Mouse (Mus musculus): ENCODE data around the gene Myo1f. TPM values are rescaled to one million over a fixed set of nuclear protein-coding genes. Genes with fewer than 3 reads are reported as not detected.

The Myo1f gene
- polyA plus RNA-seq, 1 experiment: 2.7 TPM

DNA sequence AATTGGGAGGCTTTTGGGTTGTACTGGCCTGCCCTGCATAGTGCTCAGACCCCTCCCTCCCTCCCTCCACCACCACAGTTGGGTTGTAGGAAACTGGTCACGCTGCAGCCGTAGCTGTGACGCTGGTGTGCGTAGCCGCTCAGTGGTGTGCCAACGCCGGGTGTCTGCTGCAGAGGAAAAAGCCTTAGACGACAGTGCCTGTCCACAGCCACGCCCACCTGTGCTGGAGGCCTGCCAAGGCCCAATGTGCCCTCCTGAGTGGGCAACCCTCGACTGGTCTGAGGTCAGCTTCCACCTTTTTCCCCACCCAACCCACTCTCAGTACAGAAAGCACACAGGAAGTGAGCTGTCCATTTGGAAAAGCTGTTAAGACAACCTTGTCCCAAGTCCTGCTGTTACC, 5.1 kb upstream of the Myo1f start:
- Histone ChIP-seq H3K36me3 (ENCODE audit: control insufficient read depth, insufficient read depth, low read length) (no peaks in the 10 kb centered on the region), H3K27ac (ENCODE audit: insufficient read depth, low read depth, low read length) (no peak overlapping the region), H3K27me3 (replicated peaks; ENCODE audit: control insufficient read depth, insufficient read depth, low read length) (no peaks in the 10 kb centered on the region), H3K4me1 (ENCODE audit: control insufficient read depth, insufficient read depth, low read length) (no peaks in the 10 kb centered on the region), H3K4me3 (ENCODE audit: insufficient read depth, low read depth, low read length) (no peak overlapping the region)
- DNase-seq: no peak
- 75% methylated on average over 10 of the region's 10 CpGs for WGBS
- TF ChIP-seq POLR2A (IDR thresholded peaks at IDR 0.05; ENCODE audit: low read depth, low read length) (no peak), CTCF (conservative IDR thresholded peaks at IDR 0.05; ENCODE audit: insufficient read depth, insufficient read length, low read depth, low read length) (no peak)

DNA sequence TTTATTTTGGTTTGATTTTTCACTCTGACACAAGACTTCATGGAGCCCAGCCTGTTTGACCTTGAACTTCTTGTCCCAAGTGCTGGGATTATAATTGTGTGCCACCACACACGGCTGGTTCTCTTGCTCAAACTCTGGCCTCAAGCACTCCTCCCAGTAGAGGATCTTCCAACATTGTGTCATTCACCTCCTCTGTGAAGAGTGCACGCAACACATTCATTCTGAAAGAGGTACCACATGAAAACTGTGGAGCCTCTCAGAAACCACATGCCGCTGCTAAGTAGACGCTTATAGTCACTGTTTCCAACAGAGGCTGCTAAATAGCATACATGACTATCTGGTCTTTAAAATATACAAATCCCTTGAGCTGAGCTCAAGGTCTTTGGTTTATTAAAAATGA, 3.4 kb upstream of the Myo1f start:
- no peak for TF ChIP-seq CTCF (conservative IDR thresholded peaks at IDR 0.05; ENCODE audit: insufficient read depth, insufficient read length, low read depth, low read length)
- no peak for TF ChIP-seq POLR2A (IDR thresholded peaks at IDR 0.05; ENCODE audit: low read depth, low read length)
- DNase-seq: no peak
- H3K36me3 ChIP-seq (ENCODE audit: control insufficient read depth, insufficient read depth, low read length): no peaks in the 10 kb centered on the region
- no peaks in the 10 kb centered on the region for H3K27me3 ChIP-seq (replicated peaks; ENCODE audit: control insufficient read depth, insufficient read depth, low read length)
- H3K27ac ChIP-seq (ENCODE audit: insufficient read depth, low read depth, low read length): no peak overlapping the region
- WGBS: 87% methylated on average over 4 of the region's 4 CpGs
- H3K4me3 ChIP-seq (ENCODE audit: insufficient read depth, low read depth, low read length): no peak overlapping the region
- no peaks in the 10 kb centered on the region for H3K4me1 ChIP-seq (ENCODE audit: control insufficient read depth, insufficient read depth, low read length)

DNA sequence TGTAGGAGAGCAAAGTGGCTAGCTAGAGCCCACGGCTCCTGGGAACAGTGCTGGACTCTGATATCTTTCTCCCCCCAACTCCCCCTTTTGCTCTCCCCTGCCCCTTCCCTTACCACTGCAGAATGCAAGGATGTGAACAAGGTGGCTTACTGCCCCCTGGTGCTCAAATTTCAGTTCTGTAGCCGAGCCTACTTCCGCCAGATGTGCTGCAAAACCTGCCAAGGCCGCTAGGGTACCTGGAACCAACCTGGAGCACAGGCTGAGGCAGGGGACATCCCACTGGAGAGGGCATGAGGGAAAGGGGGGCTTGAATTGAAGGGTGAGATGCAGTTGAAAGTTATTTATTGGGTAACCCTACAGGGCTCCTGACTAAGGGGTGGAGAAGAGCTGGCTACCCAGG, 2.5 kb upstream of the Myo1f start:
- WGBS: 62% methylated on average over 4 of the region's 4 CpGs
- TF ChIP-seq POLR2A (IDR thresholded peaks at IDR 0.05; ENCODE audit: low read depth, low read length): no peak
- peak; percentile 55 for TF ChIP-seq CTCF (conservative IDR thresholded peaks at IDR 0.05; ENCODE audit: insufficient read depth, insufficient read length, low read depth, low read length)
- DNase-seq: peak; percentile 20
- H3K36me3 ChIP-seq (ENCODE audit: control insufficient read depth, insufficient read depth, low read length): no peaks in the 10 kb centered on the region
- no peaks in the 10 kb centered on the region for H3K4me1 ChIP-seq (ENCODE audit: control insufficient read depth, insufficient read depth, low read length)
- H3K27me3 ChIP-seq (replicated peaks; ENCODE audit: control insufficient read depth, insufficient read depth, low read length): no peaks in the 10 kb centered on the region
- no peak overlapping the region for H3K27ac ChIP-seq (ENCODE audit: insufficient read depth, low read depth, low read length)
- H3K4me3 ChIP-seq (ENCODE audit: insufficient read depth, low read depth, low read length): no peak overlapping the region

DNA sequence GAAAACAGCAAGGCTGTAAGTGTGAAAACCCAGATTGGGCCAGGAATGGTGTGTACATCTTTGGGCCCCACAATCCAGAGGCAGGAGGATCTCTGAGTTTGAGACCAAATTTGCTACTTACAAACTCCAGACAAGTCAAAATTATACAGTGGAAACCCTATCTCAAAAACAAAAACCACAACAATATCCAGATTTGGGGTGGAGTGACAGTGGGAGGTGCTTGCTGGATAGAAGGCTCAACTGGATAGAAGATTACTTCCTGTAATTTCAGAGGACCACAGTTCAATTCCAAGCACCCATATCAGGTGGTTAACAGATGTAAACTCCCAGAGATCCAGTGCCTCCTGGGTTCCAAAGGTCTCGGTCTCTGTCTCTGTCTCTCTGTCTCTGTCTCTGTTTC, 971 bp upstream of the Myo1f start:
- TF ChIP-seq CTCF (conservative IDR thresholded peaks at IDR 0.05; ENCODE audit: insufficient read depth, insufficient read length, low read depth, low read length) (no peak), POLR2A (IDR thresholded peaks at IDR 0.05; ENCODE audit: low read depth, low read length) (no peak)
- no peaks in the 10 kb centered on the region for H3K27me3 ChIP-seq (replicated peaks; ENCODE audit: control insufficient read depth, insufficient read depth, low read length)
- DNase-seq: no peak
- WGBS: 100% methylated on average over 1 of the region's 1 CpGs
- no peaks in the 10 kb centered on the region for H3K36me3 ChIP-seq (ENCODE audit: control insufficient read depth, insufficient read depth, low read length)
- H3K27ac ChIP-seq (ENCODE audit: insufficient read depth, low read depth, low read length): no peak overlapping the region
- 0 out of 2 replicates have a peak, but pooled peaks cover 2% of the 10 kb centered on the region for H3K4me1 ChIP-seq (ENCODE audit: control insufficient read depth, insufficient read depth, low read length)
- H3K4me3 ChIP-seq (ENCODE audit: insufficient read depth, low read depth, low read length): no peak overlapping the region

DNA sequence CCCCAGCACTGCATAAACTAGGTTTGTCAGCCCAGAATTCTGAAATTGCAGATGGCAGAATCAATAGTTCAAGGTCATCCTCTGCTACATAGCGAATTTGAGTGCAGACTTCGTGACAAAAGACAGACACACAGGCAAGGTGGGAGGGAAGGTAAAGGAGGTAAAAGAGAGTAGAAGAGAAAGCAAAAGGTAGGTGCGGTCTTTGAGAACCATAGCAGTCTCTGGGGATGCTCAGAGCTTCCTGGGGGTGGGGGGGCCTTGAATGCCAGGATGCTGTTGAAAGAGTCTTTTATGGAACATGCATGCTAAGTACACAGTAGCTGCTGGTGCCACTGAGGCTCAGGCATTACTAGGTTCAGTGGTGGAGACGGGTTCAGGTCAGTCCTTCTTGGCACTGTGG, 2.4 kb downstream of the Myo1f start:
- Histone ChIP-seq H3K36me3 (ENCODE audit: control insufficient read depth, insufficient read depth, low read length) (no peaks in the 10 kb centered on the region), H3K4me3 (ENCODE audit: insufficient read depth, low read depth, low read length) (no peak overlapping the region), H3K27ac (ENCODE audit: insufficient read depth, low read depth, low read length) (no peak overlapping the region), H3K27me3 (replicated peaks; ENCODE audit: control insufficient read depth, insufficient read depth, low read length) (no peaks in the 10 kb centered on the region), H3K4me1 (ENCODE audit: control insufficient read depth, insufficient read depth, low read length) (0 out of 2 replicates have a peak, but pooled peaks cover 2% of the 10 kb centered on the region)
- no peak for DNase-seq
- TF ChIP-seq POLR2A (IDR thresholded peaks at IDR 0.05; ENCODE audit: low read depth, low read length): no peak
- no peak for TF ChIP-seq CTCF (conservative IDR thresholded peaks at IDR 0.05; ENCODE audit: insufficient read depth, insufficient read length, low read depth, low read length)
- WGBS: 87% methylated on average over 4 of the region's 4 CpGs

DNA sequence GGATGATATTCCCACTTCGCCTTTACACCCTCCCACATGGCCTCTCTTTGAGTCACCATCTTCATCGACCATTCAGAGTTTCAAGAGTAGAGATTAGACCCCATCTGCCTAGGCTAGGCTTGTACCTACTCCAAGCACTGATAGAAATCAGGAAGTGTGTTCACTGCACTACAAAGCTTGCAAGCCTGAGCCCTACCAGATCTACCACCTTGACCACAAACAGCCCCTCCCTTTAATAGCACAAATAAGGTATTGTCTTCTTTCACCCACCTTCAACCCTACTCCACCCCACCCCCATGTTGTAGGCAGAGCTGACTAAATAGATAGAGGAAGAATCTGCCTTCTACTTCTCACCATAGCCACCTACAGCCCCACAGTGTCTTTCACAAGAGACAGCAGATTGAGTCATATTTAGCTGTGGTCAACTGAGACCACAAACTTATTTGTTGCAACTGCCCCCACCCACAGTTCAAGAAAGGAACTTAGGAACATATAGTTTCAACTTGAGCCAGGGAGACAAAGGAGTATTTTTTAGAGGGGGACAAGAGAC, 8.1 kb downstream of the Myo1f start:
- H3K27me3 ChIP-seq (replicated peaks; ENCODE audit: control insufficient read depth, insufficient read depth, low read length): no peaks in the 10 kb centered on the region
- WGBS: 79% methylated on average over 2 of the region's 2 CpGs
- H3K27ac ChIP-seq (ENCODE audit: insufficient read depth, low read depth, low read length): peak overlapping the region; percentile 41; the same call in 1 of the 2 replicates
- TF ChIP-seq CTCF (conservative IDR thresholded peaks at IDR 0.05; ENCODE audit: insufficient read depth, insufficient read length, low read depth, low read length): no peak
- TF ChIP-seq POLR2A (IDR thresholded peaks at IDR 0.05; ENCODE audit: low read depth, low read length): no peak
- no peak overlapping the region for H3K4me3 ChIP-seq (ENCODE audit: insufficient read depth, low read depth, low read length)
- 0 out of 2 replicates have a peak, but pooled peaks cover 2% of the 10 kb centered on the region for H3K4me1 ChIP-seq (ENCODE audit: control insufficient read depth, insufficient read depth, low read length)
- H3K36me3 ChIP-seq (ENCODE audit: control insufficient read depth, insufficient read depth, low read length): no peaks in the 10 kb centered on the region
- DNase-seq: peak; percentile 29

DNA sequence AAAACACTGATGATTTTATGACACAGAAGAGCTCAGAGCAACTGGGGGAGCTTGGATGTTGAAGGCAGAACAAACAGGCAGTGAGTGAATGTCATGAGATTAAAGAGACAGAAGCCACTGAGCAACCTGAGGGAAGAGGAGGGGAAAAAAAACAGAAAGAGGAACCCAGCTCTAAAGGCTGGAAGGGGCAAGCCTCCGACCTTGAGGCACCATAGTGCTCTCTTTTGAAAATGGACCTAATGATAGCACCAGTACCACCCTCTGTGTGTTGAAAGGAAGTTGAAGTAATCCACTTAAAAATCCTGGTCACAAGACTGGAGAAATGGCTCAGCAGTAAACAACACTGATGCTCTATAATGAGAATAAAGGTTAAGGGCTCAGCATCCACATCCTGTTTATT, 9.1 kb downstream of the Myo1f start:
- WGBS: 50% methylated on average over 1 of the region's 1 CpGs
- Histone ChIP-seq H3K4me1 (ENCODE audit: control insufficient read depth, insufficient read depth, low read length) (no peaks in the 10 kb centered on the region), H3K4me3 (ENCODE audit: insufficient read depth, low read depth, low read length) (no peak overlapping the region), H3K27me3 (replicated peaks; ENCODE audit: control insufficient read depth, insufficient read depth, low read length) (no peaks in the 10 kb centered on the region), H3K36me3 (ENCODE audit: control insufficient read depth, insufficient read depth, low read length) (no peaks in the 10 kb centered on the region), H3K27ac (ENCODE audit: insufficient read depth, low read depth, low read length) (no peak overlapping the region)
- no peak for DNase-seq
- TF ChIP-seq CTCF (conservative IDR thresholded peaks at IDR 0.05; ENCODE audit: insufficient read depth, insufficient read length, low read depth, low read length) (no peak), POLR2A (IDR thresholded peaks at IDR 0.05; ENCODE audit: low read depth, low read length) (no peak)

All from kidney, adult 2 months (tissue).